In genomic region chr16:17858592-17858991, GRCm38 (mm10) we compare ENCODE assay signal across 9 mouse cellular contexts. TPM values are rescaled to one million over a fixed set of nuclear protein-coding genes. Genes with fewer than 3 reads are reported as not detected.
A peak's percentile ranks its signal among the peaks of the same experiment; 100 is the strongest.
DNase-seq lines count a peak whose midpoint lies in the region; ATAC-seq and TF ChIP-seq lines count a peak whose summit lies in the region.
"Had no signal": no experiment of that assay in that cellular context is flagged by ENCODE, and none has a peak within 500 bp of the region (broad histone marks: within the 10 kb centered on the region; RNA-seq: fewer than 3 reads in every experiment).

No protein-coding gene starts in this region.

- no peak overlapping the region for H3K27ac ChIP-seq in kidney, embryonic 16.5 days (ENCODE audit: low read length)
- no peak overlapping the region for H3K27ac ChIP-seq in MEL (ENCODE audit: control insufficient read depth, low read depth, low read length)

- TF ChIP-seq POLR2A in MEL (IDR thresholded peaks at IDR 0.05; ENCODE audit: control insufficient read depth in 1 of 2, insufficient read depth in 1 of 2, low read depth in 1 of 2, low read length in 2 of 2, poor library complexity in 1 of 2): no peak

- ATAC-seq in kidney, embryonic 16.5 days (ENCODE audit: low FRiP score, low TSS enrichment): no peak
- peak; percentile 54 for ATAC-seq in CD4-positive, CD25-positive, alpha-beta regulatory T cell, adult 4 months
- ATAC-seq in inflammation-experienced regulatory T-cells, adult 6 months: peak; percentile 48

- TF ChIP-seq CTCF in MEL (IDR thresholded peaks at IDR 0.05 in 2 of 3, conservative IDR thresholded peaks at IDR 0.05 in 1 of 3; ENCODE audit: control insufficient read depth in 1 of 3, insufficient read depth in 1 of 3, low read depth in 2 of 3, low read length in 3 of 3, poor library complexity in 1 of 3, severe bottlenecking in 1 of 3): peak; percentile 73 to 76 (median 73)

- peaks cover 47% of the 10 kb centered on the region for H3K36me3 ChIP-seq in kidney, embryonic 16.5 days (ENCODE audit: insufficient read depth, low read length)
- peaks cover 0 to 20% of the 10 kb centered on the region in 2 experiments; a peak in 2 of 4 replicates for H3K36me3 ChIP-seq in MEL (ENCODE audit: control insufficient read depth in 1 of 2, insufficient read depth in 2 of 2, low read length in 2 of 2)

- no peak overlapping the region for H3K4me2 ChIP-seq in kidney, embryonic 16.5 days (replicated peaks; ENCODE audit: low read depth, low read length)

- no peak overlapping the region for H3K9ac ChIP-seq in kidney, embryonic 16.5 days (replicated peaks; ENCODE audit: low read length)
- no peak overlapping the region for H3K9ac ChIP-seq in MEL (ENCODE audit: control insufficient read depth, low read depth, low read length, poor library complexity, severe bottlenecking)

- H3K4me1 ChIP-seq in kidney, embryonic 16.5 days (ENCODE audit: insufficient read depth, low read length): no peaks in the 10 kb centered on the region
- no peaks in the 10 kb centered on the region for H3K4me1 ChIP-seq in MEL (ENCODE audit: control insufficient read depth in 1 of 2, insufficient read depth in 2 of 2, low read length in 2 of 2)

- no peaks in the 10 kb centered on the region for H3K79me2 ChIP-seq in MEL (ENCODE audit: control insufficient read depth, insufficient read depth, low read length, poor library complexity)

- H3K27me3 ChIP-seq in kidney, embryonic 16.5 days (ENCODE audit: insufficient read depth, low read length): no peaks in the 10 kb centered on the region
- H3K27me3 ChIP-seq in MEL (ENCODE audit: control insufficient read depth in 1 of 2, insufficient read depth in 2 of 2, low read length in 2 of 2): no peaks in the 10 kb centered on the region

- TF ChIP-seq EP300 in MEL (IDR thresholded peaks at IDR 0.05; ENCODE audit: low read depth in 1 of 2, low read length in 2 of 2): no peak

- TF ChIP-seq RAD21 in MEL (IDR thresholded peaks at IDR 0.05; ENCODE audit: low read depth, low read length): peak; percentile 73

- no peaks in the 10 kb centered on the region for H3K9me3 ChIP-seq in kidney, embryonic 16.5 days (ENCODE audit: low read length)
- H3K9me3 ChIP-seq in MEL (replicated peaks; ENCODE audit: insufficient read depth, low read length): no peaks in the 10 kb centered on the region

- H3K4me3 ChIP-seq in kidney, embryonic 16.5 days (ENCODE audit: low read length): no peak overlapping the region
- no peak overlapping the region for H3K4me3 ChIP-seq in MEL (ENCODE audit: control insufficient read depth in 1 of 2, insufficient read depth in 1 of 2, low read depth in 2 of 2, low read length in 2 of 2)

- peak; percentile 54 for DNase-seq in kidney, postnatal 10 days
- peak; percentile 55 for DNase-seq in MEL (ENCODE audit: low read depth, low spot score)
- DNase-seq in right cerebral cortex, postnatal 14 days: no peak
- no peak for DNase-seq in spleen, postnatal 4 days (ENCODE audit: low spot score in 2 of 2)

TF ChIP-seq in MEL, 35 proteins besides CTCF, POLR2A, EP300 and RAD21:
- TF ChIP-seq NELFE (IDR thresholded peaks at IDR 0.05; ENCODE audit: low read depth, low read length) (no peak), ZC3H11A (IDR thresholded peaks at IDR 0.05; ENCODE audit: low read depth, low read length) (peak; percentile 45; the same call in 1 of the 2 replicates), USF1 (IDR thresholded peaks at IDR 0.05; ENCODE audit: low read depth, low read length) (no peak), MYC (IDR thresholded peaks at IDR 0.05; ENCODE audit: low read depth, low read length) (0 out of 2 replicates have a peak, but pooled peaks have one; percentile 51), SMC3 (IDR thresholded peaks at IDR 0.05; ENCODE audit: low read depth, low read length) (peak; percentile 66), POLR2AphosphoS2 (IDR thresholded peaks at IDR 0.05; ENCODE audit: low read length) (no peak)

RNA-seq across cellular contexts. Expression of gene Car15, which starts 20.4 kb away (rescaled TPM):
- polyA plus RNA-seq in kidney, embryonic 16.5 days (2015; fragmentation: Nextera tagmentation; extraction: Ambion mirVana): 35.7 and 48.6 TPM in 2 replicates
- polyA plus RNA-seq in CD4-positive, CD25-positive, alpha-beta regulatory T cell, adult 4 months (2017; shearing (Covaris generic)): 1 to 10 TPM; 4.1 to 5.2 TPM
- total RNA-seq in MEL (2012; rRNA removed): 2.0 and 2.4 TPM in 2 replicates
- 1 to 10 TPM in 1 of 2 experiments, not detected in 1; 3.6 TPM for polyA plus RNA-seq in MEL (2012; ENCODE audit: insufficient read depth in 1 of 2, insufficient read length in 2 of 2, low read depth in 1 of 2, low replicate concordance in 2 of 2, missing spikeins in 1 of 2)
- 1 to 10 TPM in 2 of 3 experiments, under 1 TPM in 1; 0.67 to 1.9 (median 1.5) TPM for polyA plus RNA-seq in inflammation-experienced regulatory T-cells, adult 6 months (2017; shearing (Covaris generic))

RNA-seq across cellular contexts. Expression of gene B830017H08Rik, which starts 25.7 kb away (rescaled TPM):
- polyA plus RNA-seq in kidney, embryonic 16.5 days (2015; fragmentation: Nextera tagmentation; extraction: Ambion mirVana): 0.09 TPM in 1 of 2 replicates, not detected in the other
- not detected for polyA plus RNA-seq in CD4-positive, CD25-positive, alpha-beta regulatory T cell, adult 4 months (2017; shearing (Covaris generic))
- total RNA-seq in MEL (2012; rRNA removed): not detected in 2 replicates
- polyA plus RNA-seq in MEL (2012; ENCODE audit: insufficient read depth in 1 of 2, insufficient read length in 2 of 2, low read depth in 1 of 2, low replicate concordance in 2 of 2, missing spikeins in 1 of 2): under 1 TPM in 1 of 2 experiments, not detected in 1; 0.06 TPM
- polyA plus RNA-seq in inflammation-experienced regulatory T-cells, adult 6 months (2017; shearing (Covaris generic)): not detected
- polyA plus RNA-seq: liver, embryonic 16.5 days; spleen, adult 2 months had no signal

RNA-seq across cellular contexts. Expression of gene Gm20518, which starts 32.9 kb away (rescaled TPM):
- polyA plus RNA-seq in kidney, embryonic 16.5 days (2015; fragmentation: Nextera tagmentation; extraction: Ambion mirVana): 2.6 TPM in 2 replicates
- polyA plus RNA-seq in CD4-positive, CD25-positive, alpha-beta regulatory T cell, adult 4 months (2017; shearing (Covaris generic)): under 1 TPM; 0.28 to 0.38 TPM
- 0.16 and 0.35 TPM in 2 replicates for total RNA-seq in MEL (2012; rRNA removed)
- polyA plus RNA-seq in MEL (2012; ENCODE audit: insufficient read depth in 1 of 2, insufficient read length in 2 of 2, low read depth in 1 of 2, low replicate concordance in 2 of 2, missing spikeins in 1 of 2): under 1 TPM in 1 of 2 experiments, not detected in 1; 0.53 TPM
- under 1 TPM; 0.17 to 0.43 (median 0.18) TPM for polyA plus RNA-seq in inflammation-experienced regulatory T-cells, adult 6 months (2017; shearing (Covaris generic))

RNA-seq across cellular contexts. Expression of gene Tssk1, which starts 35.4 kb away (rescaled TPM):
- polyA plus RNA-seq in kidney, embryonic 16.5 days (2015; fragmentation: Nextera tagmentation; extraction: Ambion mirVana): 0.09 TPM in 1 of 2 replicates, not detected in the other
- not detected for polyA plus RNA-seq in CD4-positive, CD25-positive, alpha-beta regulatory T cell, adult 4 months (2017; shearing (Covaris generic))
- 0.04 TPM in 1 of 2 replicates, not detected in the other for total RNA-seq in MEL (2012; rRNA removed)
- under 1 TPM in 1 of 2 experiments, not detected in 1; 0.36 TPM for polyA plus RNA-seq in MEL (2012; ENCODE audit: insufficient read depth in 1 of 2, insufficient read length in 2 of 2, low read depth in 1 of 2, low replicate concordance in 2 of 2, missing spikeins in 1 of 2)
- under 1 TPM in 1 of 3 experiments, not detected in 2; 0.13 TPM for polyA plus RNA-seq in inflammation-experienced regulatory T-cells, adult 6 months (2017; shearing (Covaris generic))
- polyA plus RNA-seq: liver, embryonic 16.5 days; spleen, adult 2 months had no signal

RNA-seq across cellular contexts. Expression of gene Dgcr2, which starts 39.8 kb away (rescaled TPM):
- polyA plus RNA-seq in kidney, embryonic 16.5 days (2015; fragmentation: Nextera tagmentation; extraction: Ambion mirVana): 103 and 107 TPM in 2 replicates
- polyA plus RNA-seq in CD4-positive, CD25-positive, alpha-beta regulatory T cell, adult 4 months (2017; shearing (Covaris generic)): 10 to 100 TPM; 20.2 to 28.9 TPM
- total RNA-seq in MEL (2012; rRNA removed): 35.1 and 37.1 TPM in 2 replicates
- polyA plus RNA-seq in MEL (2012; ENCODE audit: insufficient read depth in 1 of 2, insufficient read length in 2 of 2, low read depth in 1 of 2, low replicate concordance in 2 of 2, missing spikeins in 1 of 2): 10 to 100 TPM in 1 of 2 experiments, not detected in 1; 53.7 TPM
- polyA plus RNA-seq in inflammation-experienced regulatory T-cells, adult 6 months (2017; shearing (Covaris generic)): 10 to 100 TPM; 16.4 to 21.8 (median 19.9) TPM

Comparison
In these comparisons a context has a peak if more than half of its experiments do, and no peak if none do; other contexts are left out.
1. DNase-seq: peak in kidney, postnatal 10 days (single experiment) and MEL (single experiment); none in right cerebral cortex, postnatal 14 days (single experiment) and spleen, postnatal 4 days (0 of 2).